Mouse (Mus musculus) kidney, adult 9 months (tissue): ENCODE results near the gene Rxrb.

Experiments
- DNase-seq: peaks from one replicate; pipeline ENCODE4 v3.0.0; 2022

Gene Rxrb

GRCm38 (mm10) chr17:34068864-34069263, 37.3 kb downstream of the Rxrb start:
- no peak for DNase-seq

DNA sequence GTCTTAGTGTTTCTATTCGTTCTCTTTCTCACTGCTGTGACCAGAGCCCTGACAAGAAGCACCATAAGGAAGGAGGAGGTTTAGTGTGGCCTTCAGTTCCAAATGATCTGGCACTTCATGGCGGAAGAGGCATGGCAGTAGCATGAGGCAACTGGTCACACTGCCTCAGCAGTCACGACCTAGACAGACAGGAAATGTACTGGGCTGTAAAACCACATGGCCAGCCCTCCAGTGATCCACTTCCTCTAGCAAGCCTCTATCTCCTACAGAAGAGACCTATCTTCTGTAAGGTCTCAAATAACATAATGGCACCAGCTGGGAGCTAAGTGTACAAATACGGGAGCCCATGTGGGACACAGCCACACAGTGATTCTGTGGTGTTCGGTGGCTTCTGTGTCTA, 40.5 kb downstream of the Rxrb start:
- no peak for DNase-seq

- DNase-seq, result peak; percentile 80
These were observed 43.7 kb downstream of the Rxrb start for GRCm38 (mm10) chr17:34075271-34075670.

- peak; percentile 81 for DNase-seq
These were observed 45.9 kb downstream of the Rxrb start for GRCm38 (mm10) chr17:34077549-34077948.

DNA sequence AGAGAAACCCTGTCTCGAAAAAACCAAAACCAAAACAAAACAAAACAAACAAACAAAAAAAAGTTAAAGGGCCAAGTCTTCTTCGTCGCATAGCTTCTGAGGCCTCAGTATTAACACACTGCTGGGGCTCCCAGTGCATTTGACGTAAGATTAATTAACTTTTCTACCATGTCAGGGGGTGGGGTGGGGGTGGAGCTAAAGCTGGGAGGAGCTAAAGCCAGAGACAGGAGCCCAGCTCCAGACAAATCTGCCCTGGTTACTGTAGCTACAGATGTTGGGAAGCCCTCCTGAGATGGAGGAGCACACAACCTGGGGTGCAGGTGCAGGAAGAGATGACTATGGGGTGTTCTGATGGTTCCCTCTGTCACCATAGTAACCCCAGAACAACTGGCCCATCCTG, 46.5 kb downstream of the Rxrb start:
- DNase-seq, result no peak

DNA sequence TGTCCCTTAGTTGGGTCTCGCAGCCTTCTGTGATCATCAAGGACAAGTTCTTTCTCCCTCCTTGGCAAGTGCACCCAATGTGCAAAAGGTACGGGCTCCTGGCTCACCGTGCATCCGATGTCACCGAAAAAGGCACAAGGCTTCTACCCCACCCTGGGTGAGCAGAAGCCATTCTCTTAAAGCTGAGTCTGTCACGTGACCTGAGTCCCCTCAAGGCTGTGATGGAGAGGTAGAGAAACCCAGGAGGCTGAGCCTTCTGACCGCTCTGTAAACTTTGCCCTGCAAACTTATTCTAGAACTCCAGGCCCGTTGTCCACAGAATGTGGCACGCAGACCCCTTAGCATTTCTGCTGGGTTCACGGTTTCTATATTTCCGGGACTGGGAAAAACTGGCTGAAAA, 47.4 kb downstream of the Rxrb start:
- DNase-seq, result no peak

GRCm38 (mm10) chr17:34079621-34080020, 48.0 kb downstream of the Rxrb start:
- DNase-seq, result peak; percentile 71

DNA sequence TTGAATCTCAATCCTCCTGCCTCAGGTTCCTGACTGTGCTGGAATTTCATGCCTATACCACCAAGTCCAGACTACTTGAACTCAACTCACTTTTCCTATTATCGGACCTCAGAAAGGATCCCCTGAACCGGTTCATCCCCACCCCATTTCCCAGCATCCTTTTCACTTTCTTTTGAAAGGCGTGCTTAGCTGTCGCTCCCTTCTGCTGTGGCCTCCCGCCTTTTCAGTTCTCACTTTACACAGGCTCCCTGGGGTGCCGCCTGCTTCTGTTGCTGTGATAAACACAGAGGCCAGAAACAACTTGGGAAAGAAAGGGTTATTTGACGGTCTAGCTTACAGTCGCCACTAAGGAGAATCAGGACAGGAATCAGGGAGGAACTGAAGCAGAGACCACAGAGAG, 51.5 kb downstream of the Rxrb start:
- DNase-seq, result no peak

GRCm38 (mm10) chr17:34087386-34087785, 55.8 kb downstream of the Rxrb start:
- no peak for DNase-seq
